Mouse (Mus musculus) 416B (cell line): ENCODE results near the gene Tescl.

ENCODE experiments used
- DNase-seq: peaks from one replicate; pipeline ENCODE4 v3.0.0; 2011; ENCODE audit warnings: low read depth

The Tescl gene

GRCm38 (mm10) chr7:24333304-24333986, at the start of gene Tescl:
Gene Tescl, minus strand, starts transcription at chr7:24333936.
- no peak for DNase-seq

DNA sequence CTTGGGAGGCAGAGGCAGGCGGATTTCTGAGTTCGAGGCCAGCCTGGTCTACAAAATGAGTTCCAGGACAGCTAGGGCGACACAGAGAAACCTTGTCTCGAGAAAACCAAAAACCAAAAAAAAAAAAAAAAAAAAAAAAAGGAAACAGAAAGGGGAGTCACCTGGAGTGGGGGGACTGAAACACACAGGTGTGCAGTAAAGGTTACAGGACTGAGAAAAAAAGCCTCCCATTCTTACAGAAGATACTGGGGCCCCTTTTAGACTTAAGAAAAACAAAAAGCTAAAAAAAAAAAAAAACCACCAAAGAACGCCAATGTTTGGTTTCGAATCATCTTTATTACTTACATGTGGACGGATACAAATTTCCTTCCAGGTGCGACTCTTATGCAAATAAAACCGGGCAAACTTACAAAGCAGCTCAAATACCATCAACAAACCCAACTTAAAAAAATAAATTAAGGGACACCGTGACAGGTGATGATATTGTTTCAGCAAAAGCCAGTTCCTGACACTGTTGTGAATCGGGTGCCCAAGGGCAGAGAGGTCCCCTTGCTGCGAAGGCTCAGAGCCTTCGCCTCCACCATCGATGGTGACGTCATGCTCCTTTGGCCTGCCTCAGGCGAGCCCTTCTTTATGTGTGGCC, 49.1 kb upstream of the Tescl start:
- no peak for DNase-seq

- no peak for DNase-seq
These were observed 46.6 kb upstream of the Tescl start for GRCm38 (mm10) chr7:24380370-24380769.

- no peak for DNase-seq
These were observed 46.2 kb upstream of the Tescl start for GRCm38 (mm10) chr7:24379934-24380333.

DNA sequence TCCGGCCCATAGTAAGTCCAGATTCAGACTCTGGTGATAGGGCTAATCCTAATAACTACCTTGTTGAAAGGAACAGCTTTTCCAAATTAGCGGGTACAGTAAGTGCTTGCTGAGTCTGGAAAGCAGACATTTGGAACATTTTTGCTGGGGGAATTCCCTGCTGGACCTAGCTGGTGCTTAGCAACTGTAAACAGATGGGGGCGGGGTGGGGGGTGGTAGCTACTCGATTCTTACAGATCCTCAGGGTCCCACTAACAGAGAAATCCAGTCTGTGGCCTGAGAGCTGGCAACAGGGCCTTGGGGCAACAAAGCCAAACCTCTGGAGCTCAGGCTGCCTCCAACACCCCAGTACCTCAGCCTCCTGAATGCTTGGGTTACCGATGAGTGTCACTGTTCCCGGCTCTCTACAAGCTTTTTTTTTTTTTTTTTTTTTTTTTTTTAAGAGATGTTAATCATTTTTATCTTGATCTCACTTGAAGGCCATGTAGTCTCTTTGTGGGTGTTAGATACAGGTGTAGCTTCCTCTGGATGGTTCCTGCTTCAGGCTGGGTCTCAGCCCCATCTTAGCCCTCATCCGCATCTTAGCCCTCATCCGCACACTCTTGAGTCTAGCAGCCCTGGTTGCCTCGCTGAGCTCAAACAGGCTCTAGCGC, 44.4 kb upstream of the Tescl start:
- DNase-seq = no peak

DNA sequence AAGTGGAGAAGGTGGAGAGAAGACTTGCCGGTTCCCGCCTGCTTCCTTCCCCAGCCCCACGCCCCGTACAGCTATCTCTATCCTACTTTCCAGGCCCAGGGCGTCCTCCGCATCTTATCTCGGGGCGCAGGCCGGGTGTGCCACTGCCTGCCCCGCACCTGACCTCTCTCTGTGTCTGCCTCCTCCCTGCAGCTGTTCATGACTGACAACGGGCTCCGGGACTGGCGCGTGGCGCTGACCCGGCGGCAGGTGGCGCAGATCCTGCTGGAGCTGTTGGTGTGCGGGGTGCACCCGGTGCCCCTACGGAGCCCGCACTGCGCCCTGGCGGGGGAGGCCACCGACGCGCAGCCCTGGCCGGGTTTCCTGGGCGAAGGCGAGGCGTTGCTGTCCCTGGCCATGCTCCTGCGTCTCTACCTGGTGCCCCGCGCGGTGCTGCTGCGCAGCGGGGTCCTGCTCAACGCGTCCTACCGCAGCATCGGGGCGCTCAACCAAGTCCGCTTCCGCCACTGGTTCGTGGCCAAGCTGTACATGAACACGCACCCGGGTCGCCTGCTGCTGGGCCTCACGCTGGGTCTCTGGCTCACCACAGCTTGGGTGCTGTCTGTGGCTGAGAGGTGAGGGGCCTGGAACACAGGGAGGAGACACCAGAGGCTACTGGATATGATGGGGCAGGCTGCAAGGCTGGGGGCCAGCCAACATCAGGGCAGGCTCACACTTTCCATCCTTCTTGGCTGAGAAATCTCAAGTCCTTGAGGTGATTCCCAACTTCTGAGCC, 43.5 kb upstream of the Tescl start:
- DNase-seq = no peak

DNA sequence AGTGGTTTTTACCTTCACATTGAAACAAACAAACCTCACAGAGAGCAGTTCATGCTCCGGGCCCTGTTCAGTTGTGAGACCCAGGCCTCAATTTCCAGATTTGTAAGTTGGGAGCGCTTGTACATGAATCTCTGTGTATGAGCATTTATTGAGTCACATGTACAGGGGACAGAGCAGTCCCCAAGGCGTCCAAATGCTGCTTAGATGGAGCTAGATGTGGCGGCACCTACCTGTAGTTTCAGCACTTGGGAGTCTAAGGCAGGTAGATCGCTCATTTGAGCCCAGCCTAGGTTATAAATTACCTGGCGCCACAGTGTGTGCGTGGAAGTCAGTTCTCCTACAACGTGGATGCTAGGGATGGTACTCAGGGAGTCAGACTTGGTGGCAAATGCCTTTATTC, 42.7 kb upstream of the Tescl start:
- DNase-seq = no peak

- DNase-seq = peak; percentile 88
These were observed 40.0 kb upstream of the Tescl start for GRCm38 (mm10) chr7:24373538-24374379.

- no peak for DNase-seq
These were observed 39.0 kb upstream of the Tescl start for GRCm38 (mm10) chr7:24372786-24373185.

- DNase-seq = peak; percentile 84
These were observed 38.6 kb upstream of the Tescl start for GRCm38 (mm10) chr7:24372300-24372699.

GRCm38 (mm10) chr7:24371809-24372145, 38.0 kb upstream of the Tescl start:
- DNase-seq = peak; percentile 43

- peak; percentile 55 for DNase-seq
These were observed 37.5 kb upstream of the Tescl start for GRCm38 (mm10) chr7:24371012-24371808.

- DNase-seq = peak; percentile 96
These were observed 36.2 kb upstream of the Tescl start, which contains the start of gene Kcnn4 for GRCm38 (mm10) chr7:24369731-24370541. Gene Kcnn4, plus strand, starts transcription at chr7:24370263.

- DNase-seq = no peak
These were observed 35.2 kb upstream of the Tescl start for GRCm38 (mm10) chr7:24368946-24369345.

GRCm38 (mm10) chr7:24368226-24368625, 34.5 kb upstream of the Tescl start:
- no peak for DNase-seq

DNA sequence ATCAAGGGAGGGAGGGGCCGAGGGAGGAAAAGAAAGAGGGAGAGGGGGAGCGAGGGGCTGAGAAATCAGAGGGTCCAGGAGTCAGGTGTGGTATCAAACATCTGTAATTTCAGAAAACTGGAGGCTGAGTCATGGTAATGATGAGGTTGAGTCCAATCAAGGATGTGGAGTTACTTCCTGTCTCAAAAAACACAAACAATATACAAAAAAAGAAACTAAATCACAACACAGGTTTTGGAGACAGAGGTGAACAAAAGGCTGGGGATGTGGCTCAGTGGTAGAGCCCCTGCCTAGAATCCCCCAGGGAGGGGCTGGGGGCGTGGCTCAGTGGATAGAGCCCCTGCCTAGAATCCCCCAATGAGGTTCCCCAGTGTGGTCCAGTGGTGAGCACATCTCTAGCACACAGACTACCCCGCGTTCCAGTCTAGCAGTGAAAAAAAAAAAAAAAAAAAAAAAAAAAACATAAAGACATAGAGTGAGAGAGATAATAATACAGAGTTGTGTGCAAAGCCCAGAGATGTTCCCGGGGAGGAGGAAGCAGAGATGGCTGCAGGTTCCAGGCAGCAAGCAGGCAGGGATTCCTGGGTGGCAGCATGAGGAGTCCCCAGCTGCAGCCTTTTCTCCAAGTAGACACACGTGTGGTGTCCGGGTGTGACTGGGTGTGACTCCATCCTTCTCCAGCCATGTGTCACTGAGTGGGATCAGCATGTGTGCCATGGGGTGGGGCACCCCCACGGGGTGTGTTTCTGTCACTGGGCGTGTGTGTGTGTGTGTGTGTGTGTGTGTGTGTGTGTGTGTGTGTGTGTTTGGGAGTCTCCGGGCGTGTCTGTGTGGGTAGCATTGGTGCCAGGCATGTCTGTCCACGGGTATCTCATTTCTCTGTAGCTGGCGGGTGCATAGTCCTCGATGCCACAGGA, 33.2 kb upstream of the Tescl start:
- DNase-seq = no peak

DNA sequence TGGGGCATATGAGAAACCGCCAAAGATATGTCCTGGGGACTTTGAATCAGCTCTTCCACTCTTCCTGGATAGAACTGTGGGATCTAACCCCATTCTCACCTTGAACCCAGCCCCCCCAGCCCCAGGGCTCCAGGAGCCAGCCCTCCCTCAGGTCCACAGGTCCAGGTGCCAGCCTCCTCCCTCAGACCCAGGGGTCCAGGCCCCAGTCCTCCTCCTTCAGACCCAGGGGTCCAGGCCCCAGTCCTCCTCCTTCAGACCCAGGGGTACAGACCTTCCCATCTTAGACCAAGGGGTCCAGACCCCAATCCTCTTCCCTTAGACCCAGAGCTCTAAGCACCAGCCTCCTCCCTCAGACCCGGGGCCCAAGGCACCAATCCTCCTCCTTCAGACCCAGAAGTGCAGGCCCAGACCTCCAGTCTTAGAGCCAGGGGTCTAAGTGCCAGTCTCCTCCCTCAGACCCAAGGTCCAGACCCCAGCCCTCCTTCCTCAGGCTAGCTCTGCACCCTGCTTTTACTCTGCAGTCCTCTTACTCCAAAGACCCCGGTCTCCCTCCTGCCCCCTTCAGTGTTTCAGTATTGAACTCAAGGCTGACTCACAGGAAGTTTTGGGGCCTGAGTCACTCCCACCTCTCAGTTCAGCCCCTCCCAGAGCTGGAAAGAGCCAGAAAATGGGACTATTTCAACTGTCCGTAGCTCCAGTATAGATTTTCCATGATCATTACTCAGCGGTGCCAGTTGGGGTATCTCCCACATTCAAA, 31.7 kb upstream of the Tescl start:
- DNase-seq = peak; percentile 81

DNA sequence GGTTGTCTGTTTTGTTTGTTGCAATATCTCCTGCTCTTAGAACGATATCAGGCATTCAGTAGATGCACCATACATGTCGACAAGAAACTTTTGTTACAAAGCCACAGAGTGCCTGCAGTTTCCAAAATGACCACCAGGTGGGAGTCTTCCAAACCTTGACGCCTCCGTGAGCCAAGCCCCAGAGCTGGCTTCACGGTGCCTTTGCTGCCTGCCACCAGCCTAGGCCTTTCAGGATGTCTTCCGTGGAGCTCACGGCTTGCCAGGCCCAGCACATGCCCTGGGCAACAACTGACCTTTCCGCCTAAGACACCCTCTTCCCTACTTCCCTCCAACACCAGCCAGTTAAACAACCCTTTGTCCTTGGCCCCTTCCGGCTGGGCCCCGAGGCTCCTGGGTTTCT, 31.1 kb upstream of the Tescl start:
- DNase-seq = peak; percentile 90
